Mouse (Mus musculus) left cerebral cortex, postnatal 36 days (tissue): ENCODE data around the gene Hoxa6. TPM values are rescaled to one million over a fixed set of nuclear protein-coding genes. Genes with fewer than 3 reads are reported as not detected.

Experiments used
- DNase-seq, 2 experiments: peaks; one replicate each; pipeline ENCODE4 v3.0.0; 2021 to 2022; ENCODE audit warnings: low spot score in 2 of 2, mixed read lengths in 1 of 2
- intact Hi-C: fragments of 180-260 bp; cut with DNase I; formaldehyde crosslinking; loops from one replicate; pipeline ENCODE4 v1.15.1; 2025
- total RNA-seq, 2 experiments: library from RNA; stranded (reverse); gene quantifications; 2 replicates each; pipeline ENCODE4 v1.2.3; 2021

Gene Hoxa6
- total RNA-seq, 2 experiments from 2014 or later, result not detected

DNA sequence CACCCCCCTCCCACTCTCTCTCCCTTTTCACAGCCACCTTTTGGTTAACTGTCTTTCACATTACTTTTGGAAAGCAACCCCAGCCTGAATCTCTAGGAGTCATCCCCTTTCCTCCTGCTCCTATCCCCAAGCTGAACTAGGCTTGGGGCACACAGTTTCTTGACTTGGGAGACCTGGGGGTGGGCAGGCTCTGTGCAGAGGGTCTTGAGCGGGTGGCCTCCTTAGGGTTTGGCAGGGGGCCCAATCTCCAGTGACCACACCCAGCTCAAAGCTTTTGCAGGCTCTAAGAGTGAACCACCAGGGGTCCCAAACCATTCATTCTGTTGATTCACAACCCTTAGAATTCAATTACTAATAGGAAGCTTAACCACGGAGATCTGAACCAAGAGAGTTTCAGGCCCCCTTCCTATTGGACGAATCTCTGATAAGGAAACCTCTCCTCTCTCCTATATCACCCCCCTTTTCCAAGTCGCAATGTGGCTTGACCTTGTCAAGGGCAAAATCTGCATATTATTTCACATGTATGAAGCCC is 34.3 kb upstream of the Hoxa6 start:
- no peak for DNase-seq
- intact Hi-C loops, result no loop called here

GRCm38 (mm10) chr6:52241001-52241621 is 32.6 kb upstream of the Hoxa6 start:
- no peak for DNase-seq
- intact Hi-C loops, result no loop called here

- peak in 1 of 2 experiments; percentile 33 for DNase-seq
- intact Hi-C loops, result no loop called here
Measured at GRCm38 (mm10) chr6:52240389-52241000, 32.0 kb upstream of the Hoxa6 start, which contains the start of gene Hoxa10. TSS of gene Hoxa10 (minus strand) at chr6:52240854.

DNA sequence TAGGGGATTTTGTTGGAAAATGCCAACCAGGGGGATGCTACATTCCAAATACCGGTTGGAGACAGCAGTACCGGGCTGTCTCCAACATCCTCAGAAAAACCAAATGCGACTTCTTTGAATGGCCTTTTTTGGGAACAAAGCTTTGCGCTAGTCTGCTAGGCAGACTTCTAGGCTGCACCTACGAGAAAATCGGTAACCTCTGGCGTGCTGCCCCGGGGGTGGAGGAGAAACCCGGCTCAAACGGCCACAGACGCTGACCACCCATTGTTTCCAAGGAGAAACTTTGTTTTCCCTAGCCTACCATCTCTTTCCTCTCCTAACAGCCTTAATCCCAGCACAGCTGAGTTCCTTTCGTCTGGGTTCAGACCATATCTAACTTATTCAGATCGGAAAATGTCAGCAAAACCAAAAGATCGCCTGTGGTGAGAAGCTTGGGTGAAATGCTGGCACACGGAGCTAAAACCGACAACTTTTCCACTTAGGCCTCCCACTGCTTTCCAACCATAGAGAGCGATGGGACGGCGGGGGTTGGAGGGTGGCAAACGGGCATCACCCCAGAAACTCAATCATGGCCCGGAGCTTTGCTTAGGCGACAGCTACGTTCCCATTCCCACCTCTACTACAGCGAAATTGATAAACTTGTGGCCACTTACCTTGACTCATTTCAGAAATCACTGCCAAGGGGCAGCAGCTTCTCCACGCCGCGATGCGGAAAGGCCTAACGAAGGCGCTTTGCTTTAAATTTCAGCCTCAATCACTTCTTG is 31.3 kb upstream of the Hoxa6 start:
- DNase-seq, result peak in 1 of 2 experiments; percentile 3
- intact Hi-C loops, result no loop called here

DNA sequence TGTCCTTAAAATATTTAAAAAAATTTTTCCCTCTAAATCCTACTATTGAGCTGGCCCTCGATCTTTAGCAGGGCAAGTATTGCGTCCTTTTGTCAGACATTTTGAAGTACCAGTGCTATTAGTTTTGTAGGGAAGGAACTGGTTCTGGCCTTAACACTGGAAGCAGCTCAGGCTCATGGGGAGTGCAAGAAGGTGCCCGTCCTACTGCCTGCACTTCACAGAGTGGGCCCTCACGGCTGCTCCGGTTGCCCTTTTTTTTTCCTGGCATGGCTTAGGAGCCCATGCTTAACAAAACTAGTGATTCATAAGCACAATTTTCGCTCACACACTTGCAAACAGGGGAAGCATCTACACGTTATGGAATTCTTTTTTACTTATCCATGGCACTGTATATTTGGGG is 30.5 kb upstream of the Hoxa6 start:
- no peak for DNase-seq
- intact Hi-C loops, result no loop called here

DNA sequence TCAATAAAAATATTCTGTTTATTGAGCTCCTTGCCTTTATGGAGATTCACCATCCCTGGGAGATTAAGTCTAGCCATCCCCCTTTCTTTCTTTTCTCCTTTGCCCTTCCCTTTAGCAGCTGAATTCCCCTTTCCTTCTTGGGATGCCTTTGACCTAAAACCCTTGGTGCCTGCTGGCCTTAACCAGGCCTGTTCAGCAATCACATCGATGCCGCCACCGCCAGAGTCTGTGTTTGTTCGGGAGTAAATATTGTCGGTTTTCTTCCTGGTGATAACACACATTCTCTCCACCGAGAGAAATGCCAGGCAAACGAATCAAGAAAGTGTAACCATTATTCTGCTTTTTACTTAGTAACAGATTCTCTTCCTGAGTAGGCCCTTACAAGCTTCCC is 29.6 kb upstream of the Hoxa6 start:
- intact Hi-C loops, result no loop called here
- DNase-seq, result no peak

DNA sequence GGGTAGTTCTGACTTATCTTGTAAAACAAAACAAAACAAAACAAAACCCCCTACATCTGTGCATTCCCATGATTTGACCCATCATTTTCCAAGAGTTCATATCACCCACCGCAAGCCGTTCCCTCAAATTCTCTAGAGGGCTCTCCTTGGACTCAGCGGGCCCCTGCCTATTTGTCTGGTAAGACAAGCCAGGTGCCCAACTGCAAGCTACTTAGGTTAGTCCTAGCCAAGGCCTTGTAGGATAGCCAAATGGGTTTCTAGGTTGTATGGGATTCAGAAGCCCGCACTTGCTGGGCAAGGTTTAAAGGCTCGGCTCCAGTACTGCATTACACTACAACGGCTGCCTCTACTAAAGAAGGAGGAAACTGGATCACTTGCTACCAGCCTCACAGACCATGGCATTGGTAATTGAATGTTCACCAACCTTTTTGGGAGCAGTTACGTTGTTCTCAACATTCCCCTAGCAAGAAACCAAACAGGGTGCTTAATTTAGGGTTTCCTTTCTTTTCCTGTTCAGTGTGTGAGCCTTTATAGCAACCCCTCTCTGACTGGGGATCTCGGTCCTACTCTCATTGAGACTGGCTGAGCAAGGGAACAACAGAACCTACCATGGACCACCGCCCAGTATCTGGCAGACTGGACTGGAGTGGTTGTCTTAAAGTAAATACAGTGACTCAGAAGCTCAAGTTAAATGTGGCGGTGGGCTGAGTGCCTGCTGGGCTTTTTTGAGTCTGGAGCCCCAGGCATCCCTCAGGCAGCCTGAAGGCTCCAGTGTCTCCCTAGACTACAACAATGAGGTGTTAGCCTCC is 29.0 kb upstream of the Hoxa6 start:
- intact Hi-C loops, result no loop called here
- no peak for DNase-seq

DNA sequence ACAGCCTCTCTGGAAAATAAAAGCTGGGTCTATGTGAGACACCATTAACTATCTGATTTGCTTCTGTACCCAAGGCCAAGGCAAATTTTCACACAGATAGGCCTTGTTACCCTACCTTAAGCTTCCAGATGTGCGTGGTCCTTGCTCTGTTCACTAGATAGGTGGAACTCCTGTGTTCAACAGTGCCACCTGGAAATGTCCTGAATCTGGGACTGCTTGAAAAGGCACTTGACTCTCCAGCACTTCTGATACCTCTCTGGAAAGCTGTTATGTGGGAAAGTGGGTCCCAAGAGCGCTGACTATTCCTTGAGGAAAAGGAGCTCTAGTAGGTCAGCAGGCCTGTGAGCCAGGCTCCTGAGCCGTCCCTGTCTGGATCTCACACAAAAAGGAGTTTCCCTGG is 28.3 kb upstream of the Hoxa6 start:
- intact Hi-C loops, result no loop called here
- no peak for DNase-seq

DNA sequence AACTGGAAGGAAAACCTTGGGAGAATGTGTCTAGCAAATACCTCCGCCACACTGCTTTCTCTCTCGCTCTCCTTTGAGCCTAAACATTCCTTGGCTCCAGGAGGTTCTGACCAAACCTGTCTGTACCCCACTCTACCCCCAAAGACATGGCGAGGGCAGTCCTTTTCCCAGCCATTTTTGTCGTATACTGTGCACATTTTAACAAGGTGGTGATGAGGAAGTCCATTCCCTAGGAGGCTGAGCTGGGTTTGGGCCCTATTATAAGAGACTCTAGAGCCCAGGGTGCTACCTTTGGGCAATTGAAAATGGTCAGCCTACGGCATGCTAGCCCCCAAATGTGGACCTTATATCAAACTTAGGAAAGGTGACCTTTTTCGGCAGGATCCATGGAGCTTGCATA is 27.3 kb upstream of the Hoxa6 start:
- DNase-seq, result no peak
- intact Hi-C loops, result no loop called here

DNA sequence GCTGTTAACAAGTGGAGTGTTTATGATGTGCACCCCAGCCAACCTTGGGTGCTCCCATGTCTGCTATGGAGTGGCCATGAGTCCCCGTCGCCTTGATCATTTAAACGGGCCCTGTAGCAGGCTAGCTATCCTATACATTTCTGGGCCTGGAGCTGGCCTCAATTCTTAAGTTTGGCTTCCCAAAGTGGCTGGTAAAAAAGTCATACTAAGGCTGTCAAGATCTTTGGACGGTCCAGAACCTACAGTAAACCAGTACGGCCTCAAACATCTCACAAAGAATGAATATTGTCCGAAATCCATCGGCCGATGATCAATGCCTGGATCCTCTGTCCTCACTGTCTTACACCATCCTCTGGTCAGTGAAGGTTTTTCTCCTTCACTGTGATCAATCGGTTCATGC is 26.7 kb upstream of the Hoxa6 start:
- no peak for DNase-seq
- intact Hi-C loops, result no loop called here

DNA sequence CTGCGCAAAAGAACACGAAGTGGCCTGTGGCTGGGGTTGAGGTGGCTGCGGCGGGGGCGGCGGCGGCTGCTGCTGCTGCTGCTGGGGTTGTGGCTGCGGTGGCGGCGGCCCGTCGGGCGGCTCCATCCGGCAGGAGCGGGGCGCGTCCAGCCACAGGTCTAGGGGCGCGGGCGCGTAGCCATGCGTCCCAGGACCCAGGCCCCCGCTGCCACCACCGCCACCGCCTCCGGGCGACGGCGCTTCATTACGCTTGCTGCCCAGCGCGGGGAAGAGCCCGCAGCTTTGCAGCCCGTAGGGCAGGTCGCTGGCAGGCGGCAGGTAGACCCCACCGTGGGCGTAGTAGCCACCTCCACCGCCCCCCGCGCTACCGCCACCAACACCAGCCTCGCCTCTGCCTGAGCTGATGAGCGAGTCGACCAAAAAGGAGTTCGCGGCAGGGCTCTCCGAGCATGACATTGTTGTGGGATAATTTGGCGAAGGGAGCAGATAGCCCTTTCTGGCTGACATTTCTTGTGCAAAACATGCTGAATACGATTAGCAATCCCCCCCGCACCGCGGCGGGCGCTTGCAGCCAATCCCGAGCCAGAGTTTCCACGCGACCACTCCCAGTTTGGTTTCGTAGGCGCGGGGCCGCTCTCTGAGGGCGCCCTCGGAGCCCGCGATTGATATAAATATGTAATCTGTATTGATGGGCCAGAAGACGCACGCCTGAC is 26.1 kb upstream of the Hoxa6 start:
- intact Hi-C loops, result no loop called here
- no peak for DNase-seq

- DNase-seq, result peak in 1 of 2 experiments; percentile 7
- intact Hi-C loops, result no loop called here
Measured at GRCm38 (mm10) chr6:52233546-52234427, 25.3 kb upstream of the Hoxa6 start.

- intact Hi-C loops, result no loop called here
- no peak for DNase-seq
Measured at GRCm38 (mm10) chr6:52232984-52233545, 24.5 kb upstream of the Hoxa6 start.

DNA sequence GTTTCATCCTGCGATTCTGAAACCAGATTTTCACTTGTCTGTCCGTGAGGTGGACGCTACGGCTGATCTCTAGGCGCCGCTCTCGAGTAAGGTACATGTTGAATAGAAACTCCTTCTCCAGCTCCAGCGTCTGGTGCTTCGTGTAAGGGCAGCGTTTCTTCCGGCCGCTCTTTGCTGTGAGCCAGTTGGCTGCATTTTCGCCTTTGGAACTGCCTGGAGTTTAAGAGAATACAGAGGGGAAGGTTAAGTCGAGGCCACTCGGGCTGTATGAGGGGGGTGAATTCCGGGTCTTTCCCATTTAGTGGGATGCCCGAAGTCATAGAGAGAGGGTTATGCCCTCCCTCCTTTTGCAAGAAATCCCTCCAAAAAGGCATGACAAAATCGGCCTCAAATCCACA is 24.0 kb upstream of the Hoxa6 start:
- intact Hi-C loops, result no loop called here
- DNase-seq, result peak in 1 of 2 experiments; percentile 13

- intact Hi-C loops, result no loop called here
- DNase-seq, result no peak
Measured at GRCm38 (mm10) chr6:52231885-52232567, 23.5 kb upstream of the Hoxa6 start.

GRCm38 (mm10) chr6:52230516-52231165 is 22.1 kb upstream of the Hoxa6 start, which contains the start of gene Hoxa9:
TSS of gene Hoxa9 (minus strand) at chr6:52231089.
- no peak for DNase-seq
- intact Hi-C loops, result no loop called here
